Mouse (Mus musculus) c-Kit-positive CD71-positive TER-119-positive erythroid progenitor cells, embryonic 14.5 days (primary cell): ENCODE data around the gene Hscb.
"Not testable (repeated sequence)": the region's sequence is repeated elsewhere in the genome, so short reads cannot be mapped to it uniquely, and the experiment has no call there.

ENCODE experiments used
- DNase-seq: peaks from one replicate; pipeline ENCODE4 v3.0.0-alpha.2; 2013; ENCODE audit warnings: low spot score

Hscb gene

GRCm38 (mm10) chr5:110839678-110840365 is at the start of gene Hscb, which contains the start of gene Chek2:
TSS of gene Hscb (minus strand) at chr5:110839777.
TSS of gene Chek2 (plus strand) at chr5:110839979.
- peak; percentile 98 for DNase-seq

- no peak for DNase-seq
Measured at GRCm38 (mm10) chr5:110888596-110888995, 49.0 kb upstream of the Hscb start.

DNA sequence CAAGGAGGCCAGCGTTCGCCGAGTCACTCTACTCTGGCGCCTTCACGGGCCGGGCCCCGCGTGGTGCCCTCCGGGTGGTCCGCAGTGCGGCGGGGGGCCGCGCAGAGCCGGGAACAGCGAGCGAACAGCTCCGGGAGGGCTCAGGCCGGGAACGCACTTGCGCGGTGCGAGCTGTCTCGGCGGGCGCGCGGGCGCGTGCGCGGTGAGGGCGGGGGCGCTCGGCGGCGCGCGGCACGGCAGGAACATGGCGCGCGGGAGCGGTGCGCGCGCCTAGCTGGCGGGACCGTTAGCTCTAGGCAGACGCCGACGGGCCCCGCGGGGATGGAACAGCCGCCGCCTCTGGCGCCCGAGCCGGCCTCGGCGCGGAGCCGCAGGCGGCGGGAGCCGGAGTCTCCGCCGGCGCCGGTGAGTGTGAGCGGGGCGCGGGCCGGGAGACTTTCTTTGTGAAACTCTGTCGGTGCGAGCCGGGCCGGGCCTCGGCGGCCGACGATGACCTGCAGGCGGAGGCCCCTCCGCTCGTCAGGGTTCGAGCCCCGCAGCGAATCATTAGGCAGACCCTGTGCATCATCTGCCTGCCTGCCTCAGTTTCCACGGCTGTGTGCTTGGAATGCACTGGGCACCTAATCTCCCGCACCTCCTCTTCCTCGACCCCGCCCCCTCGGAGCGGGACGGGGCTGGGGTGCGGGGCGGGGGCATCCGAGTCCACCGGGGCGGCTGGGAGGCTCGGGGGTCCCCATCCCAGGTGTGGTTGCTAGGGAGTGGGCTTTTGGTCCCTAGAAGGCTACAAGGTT is 40.2 kb upstream of the Hscb start, which contains the start of gene Ttc28:
Ttc28 (plus strand) TSS at position 220 of the 791 bp plus-strand sequence.
- DNase-seq, result peak; percentile 64

GRCm38 (mm10) chr5:110879042-110879441 is 39.5 kb upstream of the Hscb start:
- no peak for DNase-seq

GRCm38 (mm10) chr5:110878526-110878925 is 38.9 kb upstream of the Hscb start:
- DNase-seq, result not testable (repeated sequence)

- no peak for DNase-seq
Measured at GRCm38 (mm10) chr5:110877666-110878505, 38.3 kb upstream of the Hscb start.

DNA sequence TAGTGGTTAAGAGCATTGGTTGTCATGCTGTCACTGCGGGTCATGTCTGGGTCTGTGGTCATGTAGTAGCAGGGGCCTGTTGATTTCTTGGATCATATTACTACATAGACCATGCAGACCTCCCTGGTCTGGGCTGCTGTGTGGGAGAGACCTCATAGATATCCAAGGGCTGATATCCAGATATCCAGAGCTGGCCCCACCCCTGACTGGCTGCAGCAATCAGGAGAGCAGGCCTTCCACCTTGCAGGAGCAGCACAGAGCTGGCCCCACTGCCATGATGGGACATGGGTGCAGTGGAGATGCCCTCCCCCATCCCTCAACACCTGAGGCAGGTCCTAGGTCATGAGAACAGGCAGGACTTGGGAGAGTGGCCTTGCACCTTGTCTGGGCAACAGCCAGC is 35.7 kb upstream of the Hscb start:
- no peak for DNase-seq

DNA sequence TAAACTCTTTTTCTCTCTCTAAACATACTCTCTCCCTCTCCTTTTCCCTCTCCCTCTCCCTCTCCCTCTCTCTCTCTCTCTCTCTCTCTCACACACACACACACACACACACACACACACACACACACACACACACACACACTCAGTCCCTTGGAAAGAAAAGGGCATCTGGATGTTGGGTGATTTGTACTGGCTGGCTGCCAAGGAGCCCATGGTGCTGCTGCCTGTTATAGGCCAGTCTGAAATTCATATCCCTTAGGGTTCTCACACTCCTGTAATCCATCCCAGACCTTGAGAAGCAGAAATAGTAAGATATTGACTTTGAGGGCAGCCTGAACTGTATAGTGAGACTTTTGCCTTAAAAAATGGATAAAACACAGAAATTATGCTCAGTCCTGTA is 35.1 kb upstream of the Hscb start:
- DNase-seq, result no peak

DNA sequence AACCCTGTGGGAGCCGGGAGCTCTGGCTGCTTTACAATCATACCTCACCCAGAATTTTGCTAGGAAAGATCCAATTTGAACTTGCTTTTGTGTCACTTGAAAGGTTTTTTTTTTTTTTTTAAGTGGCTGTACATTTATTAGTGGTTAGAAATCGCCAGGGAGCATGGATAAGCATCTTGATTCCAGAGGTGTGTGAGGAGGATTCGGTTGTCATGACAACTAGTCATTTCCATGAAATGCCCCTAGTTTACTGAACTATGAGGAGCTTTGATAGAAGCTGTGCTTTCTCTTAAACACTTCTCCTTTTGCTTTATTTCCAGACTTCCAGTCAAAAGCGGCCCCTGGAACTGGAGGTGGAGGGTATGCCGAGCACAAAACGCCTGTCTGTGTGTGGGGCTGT is 33.6 kb upstream of the Hscb start:
- DNase-seq, result no peak

DNA sequence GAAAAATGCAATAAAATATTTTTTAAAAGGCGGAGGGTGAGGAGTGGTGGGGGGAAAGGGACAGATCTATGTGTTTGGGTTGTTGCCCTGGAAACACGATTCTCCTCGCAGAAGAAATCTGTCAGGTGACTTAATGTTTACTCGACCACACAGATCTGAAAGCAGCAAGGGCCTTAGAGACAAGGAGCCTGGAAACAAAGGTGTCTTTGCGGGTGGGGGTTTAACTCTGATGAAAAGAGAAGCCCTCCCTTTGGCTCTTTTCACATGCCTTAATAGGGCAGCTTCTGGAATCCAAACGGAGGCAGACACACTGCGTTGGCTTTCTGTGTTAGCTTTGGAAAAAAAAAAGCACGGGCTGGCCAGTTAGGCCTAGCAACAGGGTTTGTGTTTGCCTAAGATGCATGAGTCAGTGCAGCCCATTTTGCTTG is 29.7 kb upstream of the Hscb start:
- DNase-seq, result no peak

- DNase-seq, result no peak
Measured at GRCm38 (mm10) chr5:110868460-110868859, 28.9 kb upstream of the Hscb start.

DNA sequence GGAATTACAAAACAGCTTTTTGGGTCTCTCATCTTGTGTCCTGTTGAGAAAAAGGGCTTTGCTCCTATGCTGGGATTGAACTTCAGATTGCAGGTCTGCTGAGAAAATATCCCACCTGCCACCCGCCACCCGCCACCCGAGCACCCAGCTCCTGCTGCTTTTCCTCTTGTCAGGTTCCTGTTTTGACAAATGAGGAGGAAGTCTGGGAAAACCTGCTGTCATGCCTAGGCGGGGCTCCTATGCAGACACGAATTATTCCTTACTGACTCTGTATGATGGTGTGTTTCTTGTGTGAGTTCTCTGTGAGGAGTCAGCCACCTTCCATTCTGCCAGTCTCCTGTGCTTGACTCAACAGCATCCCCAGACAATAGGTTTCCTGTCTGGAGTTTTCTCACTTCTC is 20.9 kb upstream of the Hscb start:
- no peak for DNase-seq

DNA sequence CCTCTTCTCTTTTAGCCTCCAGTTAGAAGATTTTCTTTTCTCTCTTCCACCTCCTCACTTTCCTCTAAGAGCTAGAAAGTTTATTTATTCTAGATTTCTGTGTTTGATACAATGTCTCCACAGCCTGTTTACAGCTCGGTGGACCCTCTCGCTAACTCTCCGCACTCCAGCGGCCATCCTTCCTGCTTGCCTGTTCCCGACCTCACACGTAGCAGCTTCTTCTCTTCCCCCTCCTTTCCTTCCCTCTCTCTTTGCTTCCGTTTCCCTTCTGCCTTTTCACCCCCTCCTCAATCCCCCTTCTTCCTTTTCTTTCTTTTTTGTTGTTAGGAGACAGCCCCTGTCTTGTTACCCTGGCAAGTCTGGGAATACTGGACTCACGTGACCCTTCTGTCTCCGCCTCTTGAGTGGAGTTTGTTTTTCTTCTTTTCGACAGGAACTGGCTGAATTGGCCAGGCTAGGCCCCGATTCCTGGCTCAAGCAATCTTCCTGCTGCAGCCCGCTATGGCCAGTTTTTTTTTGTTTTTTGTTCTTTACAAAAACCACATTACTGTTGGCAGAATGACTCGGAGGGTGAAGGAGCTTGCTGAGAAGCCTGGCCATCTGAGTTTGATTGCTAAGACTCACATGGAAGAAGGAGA is 19.6 kb upstream of the Hscb start:
- DNase-seq, result no peak

GRCm38 (mm10) chr5:110857091-110857490 is 17.5 kb upstream of the Hscb start:
- no peak for DNase-seq

GRCm38 (mm10) chr5:110852990-110853389 is 13.4 kb upstream of the Hscb start:
- DNase-seq, result no peak

DNA sequence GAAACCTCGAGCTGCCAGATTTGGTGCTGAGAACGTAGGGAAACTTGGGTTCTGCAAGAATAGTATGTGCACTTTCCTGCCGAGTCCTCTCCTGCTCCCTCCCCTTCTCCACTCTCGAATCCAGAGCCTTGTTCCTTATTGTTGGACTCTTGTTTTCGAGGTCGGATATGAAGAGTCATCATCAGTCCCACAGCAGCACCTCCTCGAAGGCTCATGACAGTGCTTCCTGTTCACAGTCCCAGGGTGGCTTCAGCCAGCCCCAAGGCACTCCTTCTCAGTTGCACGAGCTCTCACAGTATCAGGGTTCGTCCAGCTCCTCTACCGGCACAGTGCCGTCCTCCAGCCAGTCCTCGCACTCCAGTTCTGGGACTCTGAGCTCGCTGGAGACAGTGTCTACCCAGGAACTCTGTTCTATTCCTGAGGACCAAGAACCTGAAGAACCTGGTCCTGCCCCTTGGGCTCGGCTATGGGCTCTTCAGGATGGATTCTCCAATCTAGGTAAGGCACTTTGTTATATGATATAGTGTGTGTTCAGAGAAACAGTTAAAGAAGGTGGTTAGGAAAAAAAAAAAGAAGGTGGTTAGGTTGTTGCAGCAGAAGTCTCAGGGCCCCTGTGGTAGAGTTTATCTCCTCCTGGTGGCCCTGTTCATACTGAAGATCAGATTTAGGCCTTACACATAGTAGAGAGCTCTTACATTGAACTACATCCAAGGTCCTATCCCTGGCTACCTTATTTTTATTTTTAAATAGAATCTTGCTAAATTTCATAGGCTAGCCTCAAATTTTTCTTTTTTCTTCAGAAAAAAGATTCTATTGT is 1.7 kb upstream of the Hscb start:
- DNase-seq, result peak; percentile 43

DNA sequence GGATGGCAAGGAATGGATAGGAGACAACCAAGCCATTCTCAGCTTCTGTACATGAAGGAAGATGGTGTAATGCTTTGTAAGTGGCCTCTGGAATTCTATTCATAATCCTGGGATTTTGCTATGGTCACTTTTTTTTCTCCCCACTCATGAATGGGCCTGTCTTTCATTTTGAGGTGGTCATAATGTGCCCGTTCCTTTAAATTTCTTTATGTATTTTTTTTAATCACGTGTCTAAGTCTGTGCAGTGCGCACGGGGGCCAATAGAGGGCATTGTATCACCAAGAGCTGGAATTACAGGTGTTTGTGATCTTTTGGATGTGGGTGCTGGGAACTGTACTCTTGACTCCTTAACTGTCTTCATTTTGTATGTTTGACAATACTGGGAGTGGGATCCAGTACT is 888 bp upstream of the Hscb start:
- DNase-seq, result peak; percentile 76

DNA sequence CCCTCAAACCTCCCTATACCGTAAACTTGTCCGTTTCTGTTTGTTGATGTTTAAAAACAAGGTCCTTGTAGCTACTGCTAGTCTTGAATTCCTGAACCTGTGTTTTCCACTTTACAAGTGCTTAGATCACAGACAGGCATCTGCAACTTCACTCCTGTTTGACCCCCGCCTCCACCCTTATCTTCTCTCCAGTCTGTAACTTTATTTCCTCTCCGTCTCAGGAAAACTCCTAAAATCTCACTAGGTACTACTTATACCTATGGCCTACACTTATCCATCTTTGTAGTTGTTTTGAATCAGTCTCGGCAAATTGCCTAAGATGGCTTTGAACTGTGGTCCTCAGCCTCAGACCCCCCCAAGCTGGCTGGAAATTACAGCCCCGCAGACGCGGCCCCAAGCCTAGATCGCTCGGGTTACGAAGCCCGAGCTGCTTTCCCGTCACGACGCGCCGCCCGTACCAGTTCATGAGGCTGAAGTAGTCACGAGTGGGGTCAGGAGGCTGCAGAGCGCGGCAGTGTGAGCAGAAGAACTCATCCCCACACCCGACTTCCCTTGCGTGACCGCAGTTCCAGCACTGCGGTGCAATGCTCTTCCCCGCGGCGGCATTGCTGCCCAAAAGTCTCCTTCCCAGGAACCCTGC is 419 bp downstream of the Hscb start:
- peak; percentile 65 for DNase-seq

- DNase-seq, result peak; percentile 53
Measured at GRCm38 (mm10) chr5:110838016-110838415, 1.6 kb downstream of the Hscb start.

DNA sequence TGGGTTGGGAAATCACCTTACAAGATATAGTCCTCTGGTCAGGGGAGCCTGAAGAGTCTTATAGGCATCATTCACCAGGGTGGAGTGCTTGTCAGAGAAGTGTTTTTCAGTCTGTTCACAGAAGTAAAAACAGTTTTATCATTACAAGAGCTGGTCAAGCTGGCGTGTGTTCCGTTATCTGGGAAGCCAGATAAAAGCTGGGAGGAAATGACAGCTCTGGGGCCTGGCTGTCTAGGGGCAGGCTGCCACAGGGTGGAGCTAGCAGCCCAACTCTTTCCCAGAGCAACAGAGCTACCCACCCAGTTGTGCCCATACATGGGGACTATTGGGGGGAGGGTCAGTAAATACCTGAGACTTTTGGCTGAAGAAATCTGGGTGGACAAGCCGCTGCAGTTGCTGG is 3.6 kb downstream of the Hscb start:
- DNase-seq, result peak; percentile 92
